Mouse (Mus musculus) spleen, postnatal 10 days (tissue): ENCODE results near the gene Ddx11.
"Not testable (repeated sequence)": the region's sequence is repeated elsewhere in the genome, so short reads cannot be mapped to it uniquely, and the experiment has no call there.

Source experiments
- DNase-seq, 2 experiments: peaks; one replicate each; pipeline ENCODE4 v3.0.0; 2021 to 2022; ENCODE audit warnings: low spot score in 2 of 2

Gene Ddx11

GRCm38 (mm10) chr17:66112166-66112565 lies 11.2 kb upstream of the Ddx11 start:
- DNase-seq, result no peak

GRCm38 (mm10) chr17:66118991-66119390 lies 4.3 kb upstream of the Ddx11 start:
- DNase-seq, result no peak

GRCm38 (mm10) chr17:66120701-66121100 lies 2.6 kb upstream of the Ddx11 start:
- no peak for DNase-seq

- DNase-seq, result peak in 1 of 2 experiments; percentile 31
These were observed 693 bp downstream of the Ddx11 start for GRCm38 (mm10) chr17:66123816-66124610.

GRCm38 (mm10) chr17:66125211-66125610 lies 1.9 kb downstream of the Ddx11 start:
- DNase-seq, result no peak

GRCm38 (mm10) chr17:66130371-66130770 lies 7.1 kb downstream of the Ddx11 start:
- DNase-seq, result no peak

GRCm38 (mm10) chr17:66131212-66131611 lies 7.9 kb downstream of the Ddx11 start:
- peak in 1 of 2 experiments; percentile 34 for DNase-seq

GRCm38 (mm10) chr17:66152706-66153662 lies 29.7 kb downstream of the Ddx11 start:
- DNase-seq, result not testable (repeated sequence)

GRCm38 (mm10) chr17:66153735-66154423 lies 30.6 kb downstream of the Ddx11 start:
- DNase-seq, result not testable (repeated sequence)

GRCm38 (mm10) chr17:66154876-66155275 lies 31.6 kb downstream of the Ddx11 start:
- DNase-seq, result no peak

GRCm38 (mm10) chr17:66158271-66158670 lies 35.0 kb downstream of the Ddx11 start:
- DNase-seq, result no peak

- DNase-seq, result not testable (repeated sequence)
These were observed 43.8 kb downstream of the Ddx11 start for GRCm38 (mm10) chr17:66167141-66167540.

- not testable (repeated sequence) for DNase-seq
These were observed 47.7 kb downstream of the Ddx11 start for GRCm38 (mm10) chr17:66170971-66171370.

- no peak for DNase-seq
These were observed 67.3 kb downstream of the Ddx11 start for GRCm38 (mm10) chr17:66190577-66190976.

- no peak for DNase-seq
These were observed 73.7 kb downstream of the Ddx11 start for GRCm38 (mm10) chr17:66197041-66197440.
